Mouse (Mus musculus) limb, embryonic 15.5 days (tissue): ENCODE results near the gene Spo11. TPM values are rescaled to one million over a fixed set of nuclear protein-coding genes. Genes with fewer than 3 reads are reported as not detected.

Source experiments
- ATAC-seq: fragments of 200-750 bp; cut with Nextera tagmentation; 2 replicates; pipeline ENCODE4 v1.8.0; 2017; ENCODE audit warnings: low read depth, moderate TSS enrichment; ENCODE audit not compliant: insufficient number of reproducible peaks, low FRiP score, low TSS enrichment
- H3K27ac ChIP-seq: fragments of 300-500 bp; sonication (generic); 2 replicates; pipeline ENCODE4 v1.5.1; 2015; ENCODE audit warnings: moderate library complexity, mild to moderate bottlenecking, inconsistent platforms
- H3K27me3 ChIP-seq: fragments of 300-500 bp; sonication (generic); 2 replicates; pipeline ENCODE4 v1.6.1; 2015; ENCODE audit warnings: inconsistent platforms
- H3K36me3 ChIP-seq: fragments of 300-500 bp; sonication (generic); 2 replicates; pipeline ENCODE4 v1.6.1; 2015; ENCODE audit warnings: inconsistent platforms
- H3K4me1 ChIP-seq: fragments of 300-500 bp; sonication (generic); 2 replicates; pipeline ENCODE4 v1.6.1; 2015; ENCODE audit warnings: inconsistent platforms
- H3K4me2 ChIP-seq: fragments of 300-500 bp; sonication (generic); 2 replicates; pipeline ENCODE4 v1.6.1; 2015; ENCODE audit warnings: mild to moderate bottlenecking, inconsistent platforms
- H3K4me3 ChIP-seq: fragments of 300-500 bp; sonication (generic); 2 replicates; pipeline ENCODE4 v1.5.1; 2015; ENCODE audit warnings: mild to moderate bottlenecking, inconsistent platforms
- H3K9ac ChIP-seq: fragments of 300-500 bp; sonication (generic); 2 replicates; pipeline ENCODE4 v1.6.1; 2015; ENCODE audit warnings: inconsistent platforms
- H3K9me3 ChIP-seq: fragments of 300-500 bp; sonication (generic); 2 replicates; pipeline ENCODE4 v1.6.1; 2016; ENCODE audit warnings: inconsistent platforms
- WGBS: fragments of 180-500 bp; shearing (Covaris S2); methylation state at CpG from one replicate; pipeline ENCODE4 v1.1.7; 2015; 5-methylcytosine and 5-hydroxymethylcytosine counted together
- polyA plus RNA-seq: library from polyadenylated mRNA; unstranded; fragments of >200 nt; fragmentation: Nextera tagmentation; extraction: Ambion mirVana; gene quantifications from 2 replicates; pipeline ENCODE4 v1.2.1, GENCODE M21; 2015

The Spo11 gene
- polyA plus RNA-seq, 1 experiment from 2014 or later = 3.4 TPM

DNA sequence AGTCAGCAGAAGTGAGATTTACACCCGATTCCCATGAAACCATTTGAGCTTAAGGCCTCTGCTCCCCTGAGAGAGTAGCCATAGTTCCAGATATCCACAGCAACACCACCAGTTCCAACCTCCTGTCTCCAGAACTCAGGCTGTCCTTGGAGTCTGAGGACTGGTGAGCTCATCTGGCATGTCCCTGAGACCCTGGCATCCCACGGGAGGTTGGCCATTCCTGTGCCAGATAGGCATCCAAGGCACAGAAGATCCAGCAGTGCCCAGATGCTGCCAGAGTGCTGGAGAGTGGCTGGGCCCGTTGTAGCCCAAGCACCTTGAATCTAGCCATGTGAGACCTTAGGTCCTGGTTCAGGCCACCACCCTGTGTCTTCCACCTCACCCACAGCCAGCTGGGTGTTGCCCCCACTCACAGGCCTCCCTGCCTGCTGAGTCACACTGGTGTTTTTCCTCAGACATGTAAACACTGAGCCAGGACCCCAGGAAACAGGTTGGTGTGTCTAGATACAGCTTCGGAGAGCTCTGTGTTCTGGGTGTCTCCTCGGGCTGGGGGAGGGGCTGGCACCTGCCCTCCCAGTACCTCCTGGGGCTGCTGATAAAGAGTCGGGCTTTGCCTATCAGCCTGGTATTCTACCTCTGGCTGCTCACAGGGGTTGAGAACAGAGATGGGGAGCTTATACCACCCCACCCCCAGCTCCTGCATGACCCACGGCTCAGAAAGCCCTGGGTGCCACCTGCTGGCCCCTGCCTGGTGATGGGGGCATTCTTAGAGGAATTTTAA lies 60.5 kb downstream of the Spo11 start:
- H3K27ac ChIP-seq = no peak overlapping the region
- no peak for ATAC-seq
- no peak overlapping the region for H3K4me2 ChIP-seq
- WGBS = 75% methylated on average over 7 of the region's 7 CpGs
- no peaks in the 10 kb centered on the region for H3K9me3 ChIP-seq
- H3K4me3 ChIP-seq = no peak overlapping the region
- no peaks in the 10 kb centered on the region for H3K4me1 ChIP-seq
- H3K27me3 ChIP-seq = no peaks in the 10 kb centered on the region
- peaks cover 20% of the 10 kb centered on the region for H3K36me3 ChIP-seq
- no peak overlapping the region for H3K9ac ChIP-seq

DNA sequence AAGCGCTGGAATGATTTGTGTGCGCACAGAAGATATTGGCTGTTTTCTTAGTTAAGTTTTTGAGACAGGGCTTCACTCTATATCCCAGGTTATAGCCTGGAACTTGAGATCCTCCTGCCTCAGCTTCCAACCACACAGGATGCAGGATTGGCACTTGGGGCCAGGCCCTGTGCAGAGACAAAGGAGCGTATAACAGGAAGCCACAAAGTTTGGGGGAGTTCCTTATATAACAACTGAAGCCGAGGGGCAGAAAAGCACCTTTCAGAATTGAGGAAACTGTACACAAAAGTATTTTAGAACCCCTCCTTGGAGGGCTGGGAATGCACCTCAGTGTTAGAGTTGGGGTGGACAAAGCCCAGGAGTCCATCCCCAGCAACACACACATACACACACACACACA lies 61.5 kb downstream of the Spo11 start:
- WGBS = 86% methylated on average over 4 of the region's 4 CpGs
- no peak for ATAC-seq

DNA sequence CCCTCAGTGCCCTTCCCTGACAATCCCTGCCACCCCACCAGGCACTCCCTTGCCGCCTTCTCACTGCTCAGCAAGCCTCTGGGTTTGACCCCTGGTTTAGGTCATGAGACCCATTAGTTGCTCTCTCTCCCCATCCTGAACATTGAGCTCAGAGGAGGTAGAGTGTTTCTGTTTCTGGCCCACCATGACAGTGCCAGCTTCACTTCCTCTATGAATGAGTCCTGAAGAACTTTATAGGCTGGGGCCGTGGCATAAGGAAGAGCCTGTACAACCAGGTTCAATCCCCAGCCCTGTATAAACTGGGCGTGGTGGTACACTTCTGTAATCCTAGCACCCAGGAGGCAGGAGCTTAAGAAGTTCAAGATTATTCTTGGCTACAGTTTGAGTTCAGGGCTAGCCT lies 63.3 kb downstream of the Spo11 start:
- H3K4me2 ChIP-seq = no peak overlapping the region
- no peak overlapping the region for H3K27ac ChIP-seq
- H3K4me3 ChIP-seq = no peak overlapping the region
- H3K4me1 ChIP-seq = no peaks in the 10 kb centered on the region
- no peak overlapping the region for H3K9ac ChIP-seq
- WGBS = 84% methylated on average over 3 of the region's 3 CpGs
- ATAC-seq = no peak
- H3K9me3 ChIP-seq = no peaks in the 10 kb centered on the region
- no peaks in the 10 kb centered on the region for H3K36me3 ChIP-seq
- no peaks in the 10 kb centered on the region for H3K27me3 ChIP-seq

More for the DNA sequence above, 61.5 kb downstream of the Spo11 start:
- H3K9me3 ChIP-seq = no peaks in the 10 kb centered on the region
- H3K27me3 ChIP-seq = no peaks in the 10 kb centered on the region
- no peak overlapping the region for H3K4me2 ChIP-seq
- no peak overlapping the region for H3K4me3 ChIP-seq
- H3K4me1 ChIP-seq = no peaks in the 10 kb centered on the region
- H3K36me3 ChIP-seq = peaks cover 10% of the 10 kb centered on the region
- no peak overlapping the region for H3K27ac ChIP-seq
- H3K9ac ChIP-seq = no peak overlapping the region

DNA sequence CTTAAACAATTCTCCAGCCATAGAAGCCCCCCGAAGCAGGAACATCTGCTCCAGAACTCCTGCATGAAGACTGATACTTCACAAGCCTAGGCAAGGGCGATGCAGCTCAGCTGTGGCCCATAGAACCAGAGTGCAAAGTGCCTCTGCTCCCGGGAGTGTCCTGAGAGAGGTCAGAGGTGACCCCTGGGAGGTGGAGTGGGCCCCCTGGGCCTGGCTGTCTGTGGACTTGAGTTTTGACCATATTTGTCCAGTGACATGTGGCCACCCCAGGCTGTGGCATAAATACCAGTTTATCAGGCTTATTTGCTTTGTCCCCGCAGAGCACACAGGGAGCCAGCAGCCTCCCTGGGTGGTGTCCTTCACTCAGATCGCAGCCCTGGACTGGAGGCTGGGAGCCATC lies 63.7 kb downstream of the Spo11 start:
- WGBS = 62% methylated on average over 5 of the region's 5 CpGs
- Histone ChIP-seq H3K4me1 (no peaks in the 10 kb centered on the region; the same call in 1 of the 2 replicates), H3K27me3 (no peaks in the 10 kb centered on the region), H3K4me3 (no peak overlapping the region), H3K9ac (no peak overlapping the region), H3K9me3 (no peaks in the 10 kb centered on the region), H3K27ac (no peak overlapping the region), H3K4me2 (no peak overlapping the region), H3K36me3 (no peaks in the 10 kb centered on the region)
- ATAC-seq = no peak

DNA sequence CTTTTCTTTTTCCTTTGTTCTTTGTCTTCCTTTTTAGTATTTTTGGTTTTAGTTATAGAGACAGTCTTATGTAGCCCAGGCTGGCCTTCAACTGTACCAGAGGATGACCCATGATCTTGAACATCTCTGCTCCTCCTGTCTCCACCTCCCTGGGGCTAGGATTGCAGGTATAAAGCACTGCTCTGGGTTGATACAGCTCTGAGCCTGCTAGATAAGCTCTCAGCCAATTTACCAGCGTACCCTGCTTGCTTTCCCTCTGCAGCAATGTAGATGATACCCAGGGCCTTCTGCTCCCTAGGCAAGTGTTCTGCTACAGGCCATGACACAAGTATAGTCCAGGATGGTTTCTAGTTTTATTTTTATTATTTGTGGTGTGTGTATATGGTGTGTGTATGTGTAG lies 64.4 kb downstream of the Spo11 start:
- Histone ChIP-seq H3K27me3 (no peaks in the 10 kb centered on the region), H3K9me3 (no peaks in the 10 kb centered on the region), H3K36me3 (no peaks in the 10 kb centered on the region), H3K4me2 (no peak overlapping the region), H3K27ac (no peak overlapping the region), H3K4me1 (peaks cover 6% of the 10 kb centered on the region), H3K4me3 (no peak overlapping the region), H3K9ac (no peak overlapping the region)
- ATAC-seq = no peak
- 83% methylated on average over 1 of the region's 1 CpGs for WGBS

DNA sequence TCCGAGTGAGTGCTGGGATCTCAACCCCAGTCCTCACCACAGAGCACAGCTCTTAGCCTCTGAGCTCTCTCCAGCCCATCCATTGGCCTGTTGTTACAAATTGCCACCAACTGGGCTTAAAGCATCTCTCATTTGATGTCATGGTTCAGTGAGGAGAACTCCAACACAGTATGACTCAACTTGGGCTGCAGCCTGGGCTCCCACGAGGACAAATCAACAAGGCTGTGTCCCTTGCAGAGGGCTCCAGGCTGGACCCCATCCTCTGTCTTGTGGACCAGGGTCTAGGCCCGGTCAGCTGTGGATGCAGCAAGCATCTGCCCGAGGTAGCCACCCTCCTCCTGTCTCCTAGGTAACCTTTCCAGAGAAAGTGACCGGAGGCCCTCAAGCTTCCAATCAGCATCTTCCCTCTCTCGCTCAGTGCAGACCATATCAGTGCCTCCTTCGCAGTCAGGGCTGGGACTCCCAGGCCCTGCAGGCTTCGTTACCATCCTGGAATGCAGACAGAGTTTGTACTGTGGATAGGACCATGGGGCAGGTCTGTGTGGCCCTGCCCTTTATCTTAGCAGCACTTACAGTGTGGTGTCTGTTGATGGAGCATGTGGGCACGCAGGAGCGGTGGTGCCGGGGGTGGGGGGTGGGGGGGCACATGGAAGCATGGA lies 65.1 kb downstream of the Spo11 start:
- no peaks in the 10 kb centered on the region for H3K27me3 ChIP-seq
- H3K4me1 ChIP-seq = peaks cover 6% of the 10 kb centered on the region
- H3K4me2 ChIP-seq = no peak overlapping the region
- H3K27ac ChIP-seq = no peak overlapping the region
- H3K9ac ChIP-seq = no peak overlapping the region
- H3K36me3 ChIP-seq = no peaks in the 10 kb centered on the region
- H3K4me3 ChIP-seq = no peak overlapping the region
- WGBS = 73% methylated on average over 11 of the region's 11 CpGs
- no peaks in the 10 kb centered on the region for H3K9me3 ChIP-seq
- ATAC-seq = no peak

Other genes with a start within 250 kb of the Spo11 start
- 25.5 and 27.5 TPM in 2 replicates for gene Bmp7, start 37.4 kb upstream of the Spo11 start, polyA plus RNA-seq
- 112 and 115 TPM in 2 replicates for gene Rae1, start 22.4 kb downstream of the Spo11 start, polyA plus RNA-seq
- gene Rbm38, start 42.8 kb downstream of the Spo11 start, polyA plus RNA-seq = 21.9 and 37.9 TPM in 2 replicates
- 0.05 and 0.09 TPM in 2 replicates for gene Ctcfl, start 141.8 kb downstream of the Spo11 start, polyA plus RNA-seq
- 0.09 and 0.15 TPM in 2 replicates for gene Pck1, start 175.3 kb downstream of the Spo11 start, polyA plus RNA-seq
- 0.64 and 0.88 TPM in 2 replicates for gene Zbp1, start 241.2 kb downstream of the Spo11 start, polyA plus RNA-seq